Mouse (Mus musculus): ENCODE measurements around the gene 4930539E08Rik.

DNA sequence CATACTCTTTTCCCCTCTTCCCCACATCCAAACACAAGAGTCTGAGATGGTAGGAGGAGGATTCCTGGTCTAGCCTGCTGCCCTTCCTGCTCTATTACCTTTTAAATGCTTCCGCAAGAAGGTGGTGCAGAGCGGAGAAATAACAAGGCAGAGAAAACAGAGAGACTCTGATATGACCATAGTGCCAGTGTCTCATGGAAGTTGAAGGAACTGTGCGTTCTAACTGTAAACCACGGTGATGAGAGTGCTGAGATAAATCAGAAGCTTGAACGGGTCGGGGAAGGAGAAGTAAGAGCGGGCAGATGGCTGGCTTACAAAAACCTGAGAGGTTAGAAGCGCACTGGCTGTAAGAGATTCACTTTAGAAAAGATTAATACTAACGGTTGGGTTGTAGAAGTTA, 39.3 kb upstream of the 4930539E08Rik start:
- TF ChIP-seq EP300 (IDR thresholded peaks at IDR 0.05) (no peak), CTCF (IDR thresholded peaks at IDR 0.05) (no peak)
